Mouse (Mus musculus): ENCODE measurements around the gene Ttc29. TPM values are rescaled to one million over a fixed set of nuclear protein-coding genes. Genes with fewer than 3 reads are reported as not detected.
A peak's percentile ranks its signal among the peaks of the same experiment; 100 is the strongest.

Ttc29 gene
- polyA plus RNA-seq, 1 experiment from 2014 or later, result not detected

DNA sequence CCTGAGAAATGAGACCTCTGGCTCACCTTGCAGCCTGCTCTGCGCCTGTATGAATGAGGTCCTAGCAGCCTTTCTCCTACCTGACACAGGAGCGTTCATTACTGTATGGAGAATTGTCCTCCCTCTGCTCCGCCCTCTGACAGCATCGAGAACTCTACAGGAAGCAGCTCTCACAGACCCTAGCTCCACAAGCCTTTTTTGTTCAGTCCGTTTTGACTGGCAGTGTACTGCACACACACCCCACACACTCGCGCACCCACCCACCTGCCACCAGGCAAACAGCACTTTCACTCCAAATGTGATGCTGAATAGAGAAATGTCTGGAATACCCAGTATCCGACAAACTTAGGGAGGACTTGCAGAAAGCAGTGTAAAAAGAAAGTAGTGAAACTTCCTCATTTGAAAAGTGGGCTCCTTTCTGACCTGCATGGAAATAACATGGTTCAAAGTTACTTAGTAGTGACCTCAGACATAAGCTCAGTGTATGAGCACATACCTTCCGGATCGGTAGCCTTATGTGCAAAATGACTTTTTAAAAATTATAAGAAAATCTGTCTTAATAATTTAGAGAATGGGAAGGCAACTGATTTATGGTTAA lies 76.4 kb downstream of the Ttc29 start:
- Histone ChIP-seq H3K4me3 (ENCODE audit: low read depth, low read length) (no peak overlapping the region), H3K4me2 (ENCODE audit: low read depth, low read length, severe bottlenecking) (no peak overlapping the region), H3K9ac (ENCODE audit: low read length) (no peak overlapping the region), H3K27me3 (ENCODE audit: control insufficient read depth, insufficient read depth, low read length) (no peaks in the 10 kb centered on the region), H3K36me3 (ENCODE audit: control insufficient read depth, insufficient read depth, low read length) (no peaks in the 10 kb centered on the region), H3K4me1 (replicated peaks; ENCODE audit: control insufficient read depth, insufficient read depth, low read length) (no peaks in the 10 kb centered on the region), H3K9me3 (ENCODE audit: control insufficient read depth, low read length) (no peaks in the 10 kb centered on the region), H3K27ac (ENCODE audit: low read depth, low read length) (no peak overlapping the region)
- DNase-seq (ENCODE audit: low spot score) (no peak), ATAC-seq (replicated peaks; ENCODE audit: low FRiP score) (no peak)
- whole genome bisulfite sequencing, result 77% methylated on average over 10 of the region's 10 CpGs

- WGBS, result 53% methylated on average over 7 of the region's 7 CpGs
- ATAC-seq (replicated peaks; ENCODE audit: low FRiP score) (no peak), DNase-seq (ENCODE audit: low spot score) (no peak)
- no peaks in the 10 kb centered on the region for H3K4me1 ChIP-seq (replicated peaks; ENCODE audit: control insufficient read depth, insufficient read depth, low read length)
- H3K9me3 ChIP-seq (ENCODE audit: control insufficient read depth, low read length), result no peaks in the 10 kb centered on the region
- H3K4me3 ChIP-seq (ENCODE audit: low read depth, low read length), result no peak overlapping the region
- no peaks in the 10 kb centered on the region for H3K27me3 ChIP-seq (ENCODE audit: control insufficient read depth, insufficient read depth, low read length)
- H3K27ac ChIP-seq (ENCODE audit: low read depth, low read length), result no peak overlapping the region
- H3K4me2 ChIP-seq (ENCODE audit: low read depth, low read length, severe bottlenecking), result no peak overlapping the region
- no peaks in the 10 kb centered on the region for H3K36me3 ChIP-seq (ENCODE audit: control insufficient read depth, insufficient read depth, low read length)
- H3K9ac ChIP-seq (ENCODE audit: low read length), result no peak overlapping the region
These were observed 77.2 kb downstream of the Ttc29 start for GRCm38 (mm10) chr8:78290274-78290673.

- Histone ChIP-seq H3K9me3 (ENCODE audit: control insufficient read depth, low read length) (no peaks in the 10 kb centered on the region), H3K36me3 (ENCODE audit: control insufficient read depth, insufficient read depth, low read length) (no peaks in the 10 kb centered on the region), H3K27ac (ENCODE audit: low read depth, low read length) (no peak overlapping the region), H3K4me2 (ENCODE audit: low read depth, low read length, severe bottlenecking) (no peak overlapping the region), H3K4me1 (replicated peaks; ENCODE audit: control insufficient read depth, insufficient read depth, low read length) (no peaks in the 10 kb centered on the region), H3K4me3 (ENCODE audit: low read depth, low read length) (no peak overlapping the region), H3K9ac (ENCODE audit: low read length) (no peak overlapping the region), H3K27me3 (ENCODE audit: control insufficient read depth, insufficient read depth, low read length) (no peaks in the 10 kb centered on the region)
- 50% methylated on average over 5 of the region's 5 CpGs for WGBS
- ATAC-seq (replicated peaks; ENCODE audit: low FRiP score) (0 out of 2 replicates have a peak, but pooled peaks have one; percentile 42), DNase-seq (ENCODE audit: low spot score) (no peak)
These were observed 82.4 kb downstream of the Ttc29 start for GRCm38 (mm10) chr8:78295494-78295893.

DNA sequence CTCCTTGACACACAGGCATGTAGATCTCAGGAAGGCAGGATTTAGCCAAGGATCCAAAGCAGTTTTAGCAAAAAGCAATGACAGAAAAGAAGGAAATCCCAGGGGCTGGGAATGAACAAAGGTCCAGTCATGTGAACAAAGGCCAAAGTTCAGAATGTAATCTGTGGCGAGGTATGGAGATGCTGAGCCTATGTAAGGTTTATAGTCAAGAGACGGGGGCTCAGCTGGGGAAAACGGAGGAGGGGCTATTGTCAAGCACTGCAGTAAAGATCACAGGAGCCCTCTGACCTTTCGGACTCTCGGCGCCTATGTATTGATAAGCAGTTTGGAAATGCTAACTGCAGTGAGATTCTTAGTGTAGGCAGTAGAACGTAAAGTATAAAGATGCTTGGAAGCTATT lies 90.5 kb downstream of the Ttc29 start:
- Histone ChIP-seq H3K9ac (ENCODE audit: low read length) (no peak overlapping the region), H3K4me1 (replicated peaks; ENCODE audit: control insufficient read depth, insufficient read depth, low read length) (0 out of 2 replicates have a peak, but pooled peaks cover 2% of the 10 kb centered on the region), H3K27me3 (ENCODE audit: control insufficient read depth, insufficient read depth, low read length) (no peaks in the 10 kb centered on the region), H3K36me3 (ENCODE audit: control insufficient read depth, insufficient read depth, low read length) (no peaks in the 10 kb centered on the region), H3K9me3 (ENCODE audit: control insufficient read depth, low read length) (no peaks in the 10 kb centered on the region), H3K4me2 (ENCODE audit: low read depth, low read length, severe bottlenecking) (no peak overlapping the region), H3K27ac (ENCODE audit: low read depth, low read length) (no peak overlapping the region), H3K4me3 (ENCODE audit: low read depth, low read length) (no peak overlapping the region)
- no peak for ATAC-seq (replicated peaks; ENCODE audit: low FRiP score)
- 29% methylated on average over 7 of the region's 7 CpGs for WGBS
- DNase-seq (ENCODE audit: low spot score), result no peak

DNA sequence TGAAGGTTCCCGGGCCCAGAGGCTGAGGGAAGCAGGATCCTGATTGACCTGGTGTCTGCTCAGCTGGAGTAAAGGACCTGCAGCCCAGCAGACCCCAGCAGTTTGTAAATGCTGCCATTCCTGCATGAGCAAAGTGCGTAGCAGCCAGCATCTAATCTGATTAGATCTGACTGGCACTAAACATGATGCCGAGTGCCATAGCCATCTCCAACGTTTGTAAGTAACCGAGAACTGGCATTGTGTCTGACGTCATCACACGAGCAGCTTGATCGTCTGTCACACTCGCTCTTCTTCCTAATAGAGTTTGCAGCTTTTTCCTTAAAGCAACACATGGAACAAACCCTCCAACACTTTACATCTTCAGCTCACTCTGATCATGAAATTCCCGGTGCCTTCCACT lies 93.5 kb downstream of the Ttc29 start:
- H3K9me3 ChIP-seq (ENCODE audit: control insufficient read depth, low read length), result no peaks in the 10 kb centered on the region
- 0 out of 2 replicates have a peak, but pooled peaks cover 2% of the 10 kb centered on the region for H3K4me1 ChIP-seq (replicated peaks; ENCODE audit: control insufficient read depth, insufficient read depth, low read length)
- no peak overlapping the region for H3K4me3 ChIP-seq (ENCODE audit: low read depth, low read length)
- no peak overlapping the region for H3K4me2 ChIP-seq (ENCODE audit: low read depth, low read length, severe bottlenecking)
- H3K36me3 ChIP-seq (ENCODE audit: control insufficient read depth, insufficient read depth, low read length), result no peaks in the 10 kb centered on the region
- H3K9ac ChIP-seq (ENCODE audit: low read length), result no peak overlapping the region
- no peak for ATAC-seq (replicated peaks; ENCODE audit: low FRiP score)
- DNase-seq (ENCODE audit: low spot score), result no peak
- no peaks in the 10 kb centered on the region for H3K27me3 ChIP-seq (ENCODE audit: control insufficient read depth, insufficient read depth, low read length)
- WGBS, result 66% methylated on average over 10 of the region's 10 CpGs
- H3K27ac ChIP-seq (ENCODE audit: low read depth, low read length), result no peak overlapping the region

DNA sequence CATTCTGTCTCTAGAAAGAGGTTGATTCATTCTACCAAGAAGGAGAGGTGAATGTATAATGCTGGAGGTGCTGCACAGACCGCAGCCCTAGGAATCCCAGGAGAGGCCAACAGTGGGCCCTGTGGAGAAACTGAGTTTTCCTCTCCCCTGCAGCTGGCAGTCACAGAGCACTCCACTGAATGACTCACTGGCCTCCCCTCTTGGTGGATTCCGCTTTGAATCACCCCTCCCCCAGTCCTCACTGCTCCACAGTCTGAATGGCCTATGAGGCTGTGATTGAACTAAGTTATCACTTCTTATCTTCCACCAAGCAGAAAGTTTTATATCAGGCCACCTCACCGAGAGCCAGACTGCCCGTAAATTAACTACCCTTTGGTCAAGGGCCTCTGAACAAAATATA lies 94.0 kb downstream of the Ttc29 start:
- Histone ChIP-seq H3K9me3 (ENCODE audit: control insufficient read depth, low read length) (no peaks in the 10 kb centered on the region), H3K4me3 (ENCODE audit: low read depth, low read length) (no peak overlapping the region), H3K4me1 (replicated peaks; ENCODE audit: control insufficient read depth, insufficient read depth, low read length) (0 out of 2 replicates have a peak, but pooled peaks cover 2% of the 10 kb centered on the region), H3K9ac (ENCODE audit: low read length) (no peak overlapping the region), H3K36me3 (ENCODE audit: control insufficient read depth, insufficient read depth, low read length) (no peaks in the 10 kb centered on the region), H3K4me2 (ENCODE audit: low read depth, low read length, severe bottlenecking) (no peak overlapping the region), H3K27ac (ENCODE audit: low read depth, low read length) (no peak overlapping the region), H3K27me3 (ENCODE audit: control insufficient read depth, insufficient read depth, low read length) (no peaks in the 10 kb centered on the region)
- DNase-seq (ENCODE audit: low spot score) (no peak), ATAC-seq (replicated peaks; ENCODE audit: low FRiP score) (no peak)
- 55% methylated on average over 4 of the region's 4 CpGs for WGBS

GRCm38 (mm10) chr8:78309539-78309938 lies 96.4 kb downstream of the Ttc29 start:
- no peak overlapping the region for H3K9ac ChIP-seq (ENCODE audit: low read length)
- H3K27me3 ChIP-seq (ENCODE audit: control insufficient read depth, insufficient read depth, low read length), result no peaks in the 10 kb centered on the region
- DNase-seq (ENCODE audit: low spot score) (no peak), ATAC-seq (replicated peaks; ENCODE audit: low FRiP score) (no peak)
- H3K36me3 ChIP-seq (ENCODE audit: control insufficient read depth, insufficient read depth, low read length), result no peaks in the 10 kb centered on the region
- no peak overlapping the region for H3K27ac ChIP-seq (ENCODE audit: low read depth, low read length)
- no peak overlapping the region for H3K4me2 ChIP-seq (ENCODE audit: low read depth, low read length, severe bottlenecking)
- 75% methylated on average over 6 of the region's 6 CpGs for WGBS
- H3K9me3 ChIP-seq (ENCODE audit: control insufficient read depth, low read length), result no peaks in the 10 kb centered on the region
- H3K4me1 ChIP-seq (replicated peaks; ENCODE audit: control insufficient read depth, insufficient read depth, low read length), result no peaks in the 10 kb centered on the region
- no peak overlapping the region for H3K4me3 ChIP-seq (ENCODE audit: low read depth, low read length)

GRCm38 (mm10) chr8:78315576-78315975 lies 102.5 kb downstream of the Ttc29 start:
- Histone ChIP-seq H3K9me3 (ENCODE audit: control insufficient read depth, low read length) (no peaks in the 10 kb centered on the region), H3K4me1 (replicated peaks; ENCODE audit: control insufficient read depth, insufficient read depth, low read length) (no peaks in the 10 kb centered on the region), H3K27ac (ENCODE audit: low read depth, low read length) (no peak overlapping the region), H3K9ac (ENCODE audit: low read length) (no peak overlapping the region), H3K36me3 (ENCODE audit: control insufficient read depth, insufficient read depth, low read length) (no peaks in the 10 kb centered on the region), H3K4me2 (ENCODE audit: low read depth, low read length, severe bottlenecking) (no peak overlapping the region), H3K4me3 (ENCODE audit: low read depth, low read length) (no peak overlapping the region), H3K27me3 (ENCODE audit: control insufficient read depth, insufficient read depth, low read length) (no peaks in the 10 kb centered on the region)
- no peak for ATAC-seq (replicated peaks; ENCODE audit: low FRiP score)
- 49% methylated on average over 9 of the region's 9 CpGs for WGBS
- DNase-seq (ENCODE audit: low spot score), result no peak

GRCm38 (mm10) chr8:78317666-78318065 lies 104.6 kb downstream of the Ttc29 start:
- Histone ChIP-seq H3K27me3 (ENCODE audit: control insufficient read depth, insufficient read depth, low read length) (no peaks in the 10 kb centered on the region), H3K4me2 (ENCODE audit: low read depth, low read length, severe bottlenecking) (no peak overlapping the region), H3K36me3 (ENCODE audit: control insufficient read depth, insufficient read depth, low read length) (no peaks in the 10 kb centered on the region), H3K4me1 (replicated peaks; ENCODE audit: control insufficient read depth, insufficient read depth, low read length) (no peaks in the 10 kb centered on the region), H3K9ac (ENCODE audit: low read length) (no peak overlapping the region), H3K9me3 (ENCODE audit: control insufficient read depth, low read length) (no peaks in the 10 kb centered on the region), H3K27ac (ENCODE audit: low read depth, low read length) (no peak overlapping the region), H3K4me3 (ENCODE audit: low read depth, low read length) (no peak overlapping the region)
- no peak for DNase-seq (ENCODE audit: low spot score)
- WGBS, result 90% methylated on average over 2 of the region's 2 CpGs
- no peak for ATAC-seq (replicated peaks; ENCODE audit: low FRiP score)
